Mouse (Mus musculus): ENCODE measurements at regions not wholly inside any gene's neighbourhood (a gene's known extent, or its start where the extent isn't known, plus 50 kb on each side); places are given as distances from the start of the nearest gene placed in this dataset.

- H3K27me3 ChIP-seq (ENCODE audit: control insufficient read depth, insufficient read depth, low read length): no peaks in the 10 kb centered on the region
- H3K27ac ChIP-seq: no peak overlapping the region
- TF ChIP-seq EP300 (IDR thresholded peaks at IDR 0.05; ENCODE audit: insufficient read depth, low read depth, low read length) (no peak), POLR2A (IDR thresholded peaks at IDR 0.05; ENCODE audit: insufficient read depth, low read depth, low read length) (no peak), CTCF (IDR thresholded peaks at IDR 0.05) (no peak)
- no peak overlapping the region for H3K9ac ChIP-seq (ENCODE audit: low read depth, low read length)
- intact Hi-C loops (cut with DNase I): no loop called here
- no peaks in the 10 kb centered on the region for H3K79me2 ChIP-seq (replicated peaks; ENCODE audit: control insufficient read depth, insufficient read depth, low read length)
- no peaks in the 10 kb centered on the region; the same call in 1 of the 2 replicates for H3K4me1 ChIP-seq (ENCODE audit: control insufficient read depth, insufficient read depth, low read length)
- DNase-seq: no peak
- no peak overlapping the region for H3K4me3 ChIP-seq
- WGBS: 34% methylated on average over 1 of the region's 1 CpGs
- H3K36me3 ChIP-seq (ENCODE audit: control insufficient read depth, insufficient read depth, low read length): no peaks in the 10 kb centered on the region
These were observed 101.3 kb downstream of the Tmem215 start for GRCm38 (mm10) chr4:40573300-40573699.

GRCm38 (mm10) chr4:40575951-40576350 is 104.0 kb downstream of the Tmem215 start:
- Histone ChIP-seq H3K4me3 (no peak overlapping the region), H3K9ac (ENCODE audit: low read depth, low read length) (no peak overlapping the region), H3K36me3 (ENCODE audit: control insufficient read depth, insufficient read depth, low read length) (no peaks in the 10 kb centered on the region), H3K27me3 (ENCODE audit: control insufficient read depth, insufficient read depth, low read length) (no peaks in the 10 kb centered on the region), H3K4me1 (ENCODE audit: control insufficient read depth, insufficient read depth, low read length) (no peaks in the 10 kb centered on the region; the same call in 1 of the 2 replicates), H3K79me2 (replicated peaks; ENCODE audit: control insufficient read depth, insufficient read depth, low read length) (no peaks in the 10 kb centered on the region), H3K27ac (no peak overlapping the region)
- DNase-seq: no peak
- TF ChIP-seq CTCF (IDR thresholded peaks at IDR 0.05): no peak
- no peak for TF ChIP-seq EP300 (IDR thresholded peaks at IDR 0.05; ENCODE audit: insufficient read depth, low read depth, low read length)
- no peak for TF ChIP-seq POLR2A (IDR thresholded peaks at IDR 0.05; ENCODE audit: insufficient read depth, low read depth, low read length)
- WGBS: 72% methylated on average over 1 of the region's 1 CpGs
- intact Hi-C loops (cut with DNase I): no loop called here

GRCm38 (mm10) chr4:40584436-40584835 is 112.5 kb downstream of the Tmem215 start:
- Histone ChIP-seq H3K36me3 (ENCODE audit: control insufficient read depth, insufficient read depth, low read length) (no peaks in the 10 kb centered on the region), H3K27me3 (ENCODE audit: control insufficient read depth, insufficient read depth, low read length) (no peaks in the 10 kb centered on the region), H3K27ac (no peak overlapping the region), H3K4me1 (ENCODE audit: control insufficient read depth, insufficient read depth, low read length) (no peaks in the 10 kb centered on the region), H3K79me2 (replicated peaks; ENCODE audit: control insufficient read depth, insufficient read depth, low read length) (no peaks in the 10 kb centered on the region), H3K4me3 (no peak overlapping the region), H3K9ac (ENCODE audit: low read depth, low read length) (no peak overlapping the region)
- intact Hi-C loops (cut with DNase I): no loop called here
- TF ChIP-seq CTCF (IDR thresholded peaks at IDR 0.05): no peak
- TF ChIP-seq EP300 (IDR thresholded peaks at IDR 0.05; ENCODE audit: insufficient read depth, low read depth, low read length): no peak
- no peak for TF ChIP-seq POLR2A (IDR thresholded peaks at IDR 0.05; ENCODE audit: insufficient read depth, low read depth, low read length)
- 68% methylated on average over 6 of the region's 6 CpGs for WGBS
- DNase-seq: no peak

- 79% methylated on average over 3 of the region's 3 CpGs for WGBS
- Histone ChIP-seq H3K79me2 (replicated peaks; ENCODE audit: control insufficient read depth, insufficient read depth, low read length) (no peaks in the 10 kb centered on the region), H3K4me3 (no peak overlapping the region), H3K27ac (no peak overlapping the region), H3K36me3 (ENCODE audit: control insufficient read depth, insufficient read depth, low read length) (no peaks in the 10 kb centered on the region), H3K27me3 (ENCODE audit: control insufficient read depth, insufficient read depth, low read length) (no peaks in the 10 kb centered on the region), H3K4me1 (ENCODE audit: control insufficient read depth, insufficient read depth, low read length) (no peaks in the 10 kb centered on the region), H3K9ac (ENCODE audit: low read depth, low read length) (no peak overlapping the region)
- intact Hi-C loops (cut with DNase I): no loop called here
- DNase-seq: peak; percentile 24 to 32
- no peak for TF ChIP-seq EP300 (IDR thresholded peaks at IDR 0.05; ENCODE audit: insufficient read depth, low read depth, low read length)
- TF ChIP-seq CTCF (IDR thresholded peaks at IDR 0.05): no peak
- TF ChIP-seq POLR2A (IDR thresholded peaks at IDR 0.05; ENCODE audit: insufficient read depth, low read depth, low read length): no peak
These were observed 113.1 kb downstream of the Tmem215 start for GRCm38 (mm10) chr4:40584940-40585571.

- no peaks in the 10 kb centered on the region for H3K27me3 ChIP-seq (ENCODE audit: control insufficient read depth, insufficient read depth, low read length)
- no peak for TF ChIP-seq POLR2A (IDR thresholded peaks at IDR 0.05; ENCODE audit: insufficient read depth, low read depth, low read length)
- TF ChIP-seq EP300 (IDR thresholded peaks at IDR 0.05; ENCODE audit: insufficient read depth, low read depth, low read length): no peak
- TF ChIP-seq CTCF (IDR thresholded peaks at IDR 0.05): no peak
- no peak overlapping the region for H3K9ac ChIP-seq (ENCODE audit: low read depth, low read length)
- intact Hi-C loops (cut with DNase I): no loop called here
- H3K79me2 ChIP-seq (replicated peaks; ENCODE audit: control insufficient read depth, insufficient read depth, low read length): no peaks in the 10 kb centered on the region
- H3K27ac ChIP-seq: no peak overlapping the region
- H3K4me1 ChIP-seq (ENCODE audit: control insufficient read depth, insufficient read depth, low read length): no peaks in the 10 kb centered on the region
- WGBS: 95% methylated on average over 1 of the region's 1 CpGs
- H3K4me3 ChIP-seq: no peak overlapping the region
- no peak for DNase-seq
- H3K36me3 ChIP-seq (ENCODE audit: control insufficient read depth, insufficient read depth, low read length): no peaks in the 10 kb centered on the region
These were observed 114.1 kb downstream of the Tmem215 start for GRCm38 (mm10) chr4:40586045-40586444.

- Histone ChIP-seq H3K36me3 (ENCODE audit: control insufficient read depth, insufficient read depth, low read length) (no peaks in the 10 kb centered on the region), H3K9ac (ENCODE audit: low read depth, low read length) (no peak overlapping the region), H3K27me3 (ENCODE audit: control insufficient read depth, insufficient read depth, low read length) (no peaks in the 10 kb centered on the region), H3K4me3 (no peak overlapping the region), H3K79me2 (replicated peaks; ENCODE audit: control insufficient read depth, insufficient read depth, low read length) (no peaks in the 10 kb centered on the region), H3K27ac (no peak overlapping the region), H3K4me1 (ENCODE audit: control insufficient read depth, insufficient read depth, low read length) (no peaks in the 10 kb centered on the region)
- intact Hi-C loops (cut with DNase I): no loop called here
- WGBS: 67% methylated on average over 4 of the region's 4 CpGs
- no peak for DNase-seq
- no peak for TF ChIP-seq POLR2A (IDR thresholded peaks at IDR 0.05; ENCODE audit: insufficient read depth, low read depth, low read length)
- no peak for TF ChIP-seq CTCF (IDR thresholded peaks at IDR 0.05)
- no peak for TF ChIP-seq EP300 (IDR thresholded peaks at IDR 0.05; ENCODE audit: insufficient read depth, low read depth, low read length)
These were observed 115.3 kb downstream of the Tmem215 start for GRCm38 (mm10) chr4:40587254-40587653.

Data from heart, adult 2 months (tissue).